Mouse (Mus musculus): ENCODE measurements around the gene Pcyt2.

DNA sequence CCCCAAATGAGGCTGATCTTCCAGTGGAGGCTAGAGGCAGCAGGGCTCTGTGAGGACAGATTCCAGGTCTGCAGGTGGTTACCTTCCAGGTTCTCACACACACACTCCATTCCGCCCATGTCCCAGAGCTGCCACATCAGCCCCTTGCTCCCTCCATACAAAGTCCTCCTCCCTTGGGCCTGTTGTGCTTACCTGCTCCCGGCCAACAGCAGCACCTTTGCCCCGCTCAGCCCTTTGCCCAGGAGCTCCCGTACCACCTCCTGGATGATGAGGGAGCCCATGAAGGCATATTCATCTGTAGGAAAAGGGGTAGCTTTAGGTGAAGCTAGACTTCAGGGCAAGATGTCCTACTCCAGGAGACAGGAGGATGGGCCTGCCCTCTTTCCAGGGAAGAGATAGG lies 39.6 kb upstream of the Pcyt2 start:
- TF ChIP-seq POLR2A (IDR thresholded peaks at IDR 0.05; ENCODE audit: control insufficient read depth, extremely low read depth, insufficient read depth, low read length, poor library complexity) (no peak), CTCF (IDR thresholded peaks at IDR 0.05; ENCODE audit: borderline replicate concordance, control insufficient read depth, extremely low read depth, insufficient read depth, low read length, poor library complexity) (no peak)
